Mouse (Mus musculus): Measurements from ENCODE around the gene Tamm41. TPM values are rescaled to one million over a fixed set of nuclear protein-coding genes. Genes with fewer than 3 reads are reported as not detected.

The Tamm41 gene
- polyA plus RNA-seq, 1 experiment from 2014 or later = 68.7 TPM

- Histone ChIP-seq H3K27me3 (ENCODE audit: insufficient read depth, low read length) (no peaks in the 10 kb centered on the region), H3K36me3 (ENCODE audit: insufficient read depth, low read length) (no peaks in the 10 kb centered on the region), H3K4me3 (ENCODE audit: low read length) (no peak overlapping the region), H3K27ac (ENCODE audit: low read length) (peak overlapping the region; percentile 90), H3K4me1 (ENCODE audit: insufficient read depth, low read length) (no peaks in the 10 kb centered on the region), H3K4me2 (replicated peaks; ENCODE audit: low read depth, low read length) (no peak overlapping the region), H3K9me3 (ENCODE audit: low read length) (no peaks in the 10 kb centered on the region), H3K9ac (replicated peaks; ENCODE audit: low read length) (no peak overlapping the region)
- WGBS = 58% methylated on average over 7 of the region's 7 CpGs
- peak; percentile 73; the same call in 1 of the 2 replicates for ATAC-seq (ENCODE audit: low FRiP score, low TSS enrichment)
Observed at GRCm38 (mm10) chr6:114987966-114988618, 49.6 kb downstream of the Tamm41 start.

GRCm38 (mm10) chr6:114982671-114983070, 55.0 kb downstream of the Tamm41 start:
- Histone ChIP-seq H3K27ac (ENCODE audit: low read length) (no peak overlapping the region), H3K27me3 (ENCODE audit: insufficient read depth, low read length) (no peaks in the 10 kb centered on the region), H3K4me3 (ENCODE audit: low read length) (no peak overlapping the region), H3K4me2 (replicated peaks; ENCODE audit: low read depth, low read length) (no peak overlapping the region), H3K9ac (replicated peaks; ENCODE audit: low read length) (no peak overlapping the region), H3K4me1 (ENCODE audit: insufficient read depth, low read length) (no peaks in the 10 kb centered on the region), H3K9me3 (ENCODE audit: low read length) (no peaks in the 10 kb centered on the region), H3K36me3 (ENCODE audit: insufficient read depth, low read length) (no peaks in the 10 kb centered on the region)
- 68% methylated on average over 7 of the region's 7 CpGs for WGBS
- no peak for ATAC-seq (ENCODE audit: low FRiP score, low TSS enrichment)

GRCm38 (mm10) chr6:114979715-114980114, 58.0 kb downstream of the Tamm41 start:
- Histone ChIP-seq H3K4me1 (ENCODE audit: insufficient read depth, low read length) (no peaks in the 10 kb centered on the region), H3K27ac (ENCODE audit: low read length) (no peak overlapping the region), H3K27me3 (ENCODE audit: insufficient read depth, low read length) (no peaks in the 10 kb centered on the region), H3K36me3 (ENCODE audit: insufficient read depth, low read length) (no peaks in the 10 kb centered on the region), H3K9ac (replicated peaks; ENCODE audit: low read length) (no peak overlapping the region), H3K4me2 (replicated peaks; ENCODE audit: low read depth, low read length) (no peak overlapping the region), H3K9me3 (ENCODE audit: low read length) (no peaks in the 10 kb centered on the region), H3K4me3 (ENCODE audit: low read length) (no peak overlapping the region)
- no peak for ATAC-seq (ENCODE audit: low FRiP score, low TSS enrichment)
- WGBS = 65% methylated on average over 1 of the region's 1 CpGs

GRCm38 (mm10) chr6:114976915-114977419, 60.7 kb downstream of the Tamm41 start:
- Histone ChIP-seq H3K4me1 (ENCODE audit: insufficient read depth, low read length) (no peaks in the 10 kb centered on the region), H3K9me3 (ENCODE audit: low read length) (no peaks in the 10 kb centered on the region), H3K36me3 (ENCODE audit: insufficient read depth, low read length) (no peaks in the 10 kb centered on the region), H3K27me3 (ENCODE audit: insufficient read depth, low read length) (no peaks in the 10 kb centered on the region), H3K4me3 (ENCODE audit: low read length) (no peak overlapping the region), H3K4me2 (replicated peaks; ENCODE audit: low read depth, low read length) (no peak overlapping the region), H3K27ac (ENCODE audit: low read length) (no peak overlapping the region), H3K9ac (replicated peaks; ENCODE audit: low read length) (no peak overlapping the region)
- no peak for ATAC-seq (ENCODE audit: low FRiP score, low TSS enrichment)
- 82% methylated on average over 7 of the region's 7 CpGs for WGBS

- Histone ChIP-seq H3K36me3 (ENCODE audit: insufficient read depth, low read length) (no peaks in the 10 kb centered on the region), H3K4me1 (ENCODE audit: insufficient read depth, low read length) (peaks cover 9% of the 10 kb centered on the region), H3K9ac (replicated peaks; ENCODE audit: low read length) (no peak overlapping the region), H3K4me2 (replicated peaks; ENCODE audit: low read depth, low read length) (no peak overlapping the region), H3K27me3 (ENCODE audit: insufficient read depth, low read length) (no peaks in the 10 kb centered on the region), H3K4me3 (ENCODE audit: low read length) (no peak overlapping the region), H3K9me3 (ENCODE audit: low read length) (0 out of 2 replicates have a peak, but pooled peaks cover 5% of the 10 kb centered on the region), H3K27ac (ENCODE audit: low read length) (no peak overlapping the region)
- ATAC-seq (ENCODE audit: low FRiP score, low TSS enrichment) = no peak
- 88% methylated on average over 1 of the region's 1 CpGs for WGBS
Observed at GRCm38 (mm10) chr6:114974331-114974730, 63.3 kb downstream of the Tamm41 start.

- 0 out of 2 replicates have a peak overlapping the region, but pooled peaks have one; percentile 11 for H3K27ac ChIP-seq (ENCODE audit: low read length)
- H3K9ac ChIP-seq (replicated peaks; ENCODE audit: low read length) = no peak overlapping the region
- no peak overlapping the region for H3K4me3 ChIP-seq (ENCODE audit: low read length)
- H3K9me3 ChIP-seq (ENCODE audit: low read length) = 0 out of 2 replicates have a peak, but pooled peaks cover 5% of the 10 kb centered on the region
- no peaks in the 10 kb centered on the region for H3K36me3 ChIP-seq (ENCODE audit: insufficient read depth, low read length)
- H3K4me1 ChIP-seq (ENCODE audit: insufficient read depth, low read length) = peaks cover 12% of the 10 kb centered on the region
- ATAC-seq (ENCODE audit: low FRiP score, low TSS enrichment) = no peak
- no peaks in the 10 kb centered on the region for H3K27me3 ChIP-seq (ENCODE audit: insufficient read depth, low read length)
- no peak overlapping the region for H3K4me2 ChIP-seq (replicated peaks; ENCODE audit: low read depth, low read length)
- 43% methylated on average over 1 of the region's 1 CpGs for WGBS
Observed at GRCm38 (mm10) chr6:114972988-114973387, 64.7 kb downstream of the Tamm41 start.

- no peak overlapping the region for H3K9ac ChIP-seq (replicated peaks; ENCODE audit: low read length)
- no peak overlapping the region for H3K4me3 ChIP-seq (ENCODE audit: low read length)
- no peaks in the 10 kb centered on the region for H3K27me3 ChIP-seq (ENCODE audit: insufficient read depth, low read length)
- no peak overlapping the region for H3K4me2 ChIP-seq (replicated peaks; ENCODE audit: low read depth, low read length)
- no peak overlapping the region for H3K27ac ChIP-seq (ENCODE audit: low read length)
- H3K4me1 ChIP-seq (ENCODE audit: insufficient read depth, low read length) = peaks cover 19% of the 10 kb centered on the region
- 0 out of 2 replicates have a peak, but pooled peaks cover 5% of the 10 kb centered on the region for H3K9me3 ChIP-seq (ENCODE audit: low read length)
- ATAC-seq (ENCODE audit: low FRiP score, low TSS enrichment) = no peak
- WGBS = 75% methylated on average over 5 of the region's 5 CpGs
- no peaks in the 10 kb centered on the region for H3K36me3 ChIP-seq (ENCODE audit: insufficient read depth, low read length)
Observed at GRCm38 (mm10) chr6:114970895-114971294, 66.8 kb downstream of the Tamm41 start.

- no peak overlapping the region for H3K4me3 ChIP-seq (ENCODE audit: low read length)
- peaks cover 19% of the 10 kb centered on the region for H3K4me1 ChIP-seq (ENCODE audit: insufficient read depth, low read length)
- H3K27me3 ChIP-seq (ENCODE audit: insufficient read depth, low read length) = no peaks in the 10 kb centered on the region
- 30% methylated on average over 6 of the region's 6 CpGs for WGBS
- no peak overlapping the region for H3K4me2 ChIP-seq (replicated peaks; ENCODE audit: low read depth, low read length)
- no peak overlapping the region for H3K27ac ChIP-seq (ENCODE audit: low read length)
- H3K9me3 ChIP-seq (ENCODE audit: low read length) = 0 out of 2 replicates have a peak, but pooled peaks cover 5% of the 10 kb centered on the region
- ATAC-seq (ENCODE audit: low FRiP score, low TSS enrichment) = no peak
- H3K9ac ChIP-seq (replicated peaks; ENCODE audit: low read length) = no peak overlapping the region
- H3K36me3 ChIP-seq (ENCODE audit: insufficient read depth, low read length) = no peaks in the 10 kb centered on the region
Observed at GRCm38 (mm10) chr6:114970386-114970785, 67.3 kb downstream of the Tamm41 start.

GRCm38 (mm10) chr6:114969213-114970120, 68.2 kb downstream of the Tamm41 start, which contains the start of gene Vgll4:
TSS of gene Vgll4 (minus strand) at chr6:114969994.
- Histone ChIP-seq H3K27ac (ENCODE audit: low read length) (peak within 1 kb of the TSS; percentile 83), H3K27me3 (ENCODE audit: insufficient read depth, low read length) (no peaks in the 10 kb centered on the region), H3K36me3 (ENCODE audit: insufficient read depth, low read length) (no peaks in the 10 kb centered on the region), H3K4me2 (replicated peaks; ENCODE audit: low read depth, low read length) (peak within 1 kb of the TSS; percentile 83), H3K9me3 (ENCODE audit: low read length) (0 out of 2 replicates have a peak, but pooled peaks cover 5% of the 10 kb centered on the region), H3K9ac (replicated peaks; ENCODE audit: low read length) (peak within 1 kb of the TSS; percentile 78), H3K4me3 (ENCODE audit: low read length) (peak within 1 kb of the TSS; percentile 67), H3K4me1 (ENCODE audit: insufficient read depth, low read length) (peaks cover 19% of the 10 kb centered on the region)
- under 1% methylated on average over 71 of the region's 79 CpGs for WGBS
- ATAC-seq (ENCODE audit: low FRiP score, low TSS enrichment) = peak; percentile 66

Measured in kidney, embryonic 16.5 days (tissue).